Mouse (Mus musculus) left cerebral cortex, adult 2 months (tissue): ENCODE measurements around the gene Eef1akmt2. TPM values are rescaled to one million over a fixed set of nuclear protein-coding genes. Genes with fewer than 3 reads are reported as not detected.

Source experiments
- DNase-seq, 2 experiments: peaks; one replicate each; pipeline ENCODE4 v3.0.0; 2021 to 2022; ENCODE audit warnings: low spot score in 2 of 2, mixed read lengths in 1 of 2; ENCODE audit errors: extremely low spot score in 1 of 2
- H3K27ac ChIP-seq: fragments of 200-600 bp; 2 replicates; pipeline ENCODE4 v1.8.1; 2022
- H3K4me3 ChIP-seq: fragments of 200-600 bp; 2 replicates; pipeline ENCODE4 v1.8.1; 2022
- CTCF ChIP-seq: fragments of 200-600 bp; IDR thresholded peaks from 2 replicates; pipeline ENCODE4 v1.8.1; 2022; ENCODE audit warnings: antibody characterized with exemption, mild to moderate bottlenecking, moderate library complexity
- intact Hi-C: fragments of 180-260 bp; cut with DNase I; formaldehyde crosslinking; loops from one replicate; pipeline ENCODE4 v1.15.1; 2025
- total RNA-seq, 2 experiments: library from RNA; stranded (reverse); gene quantifications; 2 replicates each; pipeline ENCODE4 v1.2.3; 2021

The Eef1akmt2 gene
- total RNA-seq, 2 experiments from 2014 or later: 33.2 to 33.8 TPM

DNA sequence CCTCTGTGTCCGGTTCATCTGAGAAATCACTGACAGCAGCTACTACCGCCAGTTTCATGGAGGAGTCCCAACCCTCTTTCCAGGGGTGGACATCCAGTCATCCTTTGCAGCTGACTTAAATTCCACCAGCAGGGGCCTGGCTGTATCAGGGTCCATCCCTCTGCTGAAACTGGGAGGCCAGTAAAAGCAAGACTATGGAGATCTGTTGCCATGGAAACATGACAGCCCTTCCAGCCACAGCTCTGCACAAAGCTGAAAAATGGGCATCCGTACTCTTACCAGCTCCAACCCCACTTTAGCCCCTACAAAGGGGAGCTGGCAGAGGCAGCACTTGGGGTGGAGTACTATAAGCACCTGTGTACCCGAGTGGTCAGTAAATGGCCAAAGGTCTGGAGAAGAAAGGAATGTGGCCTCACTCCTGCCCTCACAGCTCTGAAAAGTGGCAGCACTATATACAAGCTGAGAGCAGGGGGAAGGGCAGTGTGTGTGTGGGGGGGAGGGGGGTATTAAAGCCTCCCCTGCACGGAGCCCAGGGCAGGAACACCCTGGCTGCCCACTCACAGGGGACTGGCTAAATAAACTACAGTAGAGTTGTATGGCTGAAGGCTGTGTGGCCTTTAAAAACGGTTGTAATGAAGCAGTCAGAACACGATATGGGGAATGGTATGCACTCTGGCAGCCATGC, 71.2 kb downstream of the Eef1akmt2 start:
- no peak for DNase-seq
- Histone ChIP-seq H3K27ac (peak overlapping the region; percentile 72), H3K4me3 (no peak overlapping the region)
- intact Hi-C loops: no loop called here
- no peak; the same call in 1 of the 2 replicates for TF ChIP-seq CTCF

DNA sequence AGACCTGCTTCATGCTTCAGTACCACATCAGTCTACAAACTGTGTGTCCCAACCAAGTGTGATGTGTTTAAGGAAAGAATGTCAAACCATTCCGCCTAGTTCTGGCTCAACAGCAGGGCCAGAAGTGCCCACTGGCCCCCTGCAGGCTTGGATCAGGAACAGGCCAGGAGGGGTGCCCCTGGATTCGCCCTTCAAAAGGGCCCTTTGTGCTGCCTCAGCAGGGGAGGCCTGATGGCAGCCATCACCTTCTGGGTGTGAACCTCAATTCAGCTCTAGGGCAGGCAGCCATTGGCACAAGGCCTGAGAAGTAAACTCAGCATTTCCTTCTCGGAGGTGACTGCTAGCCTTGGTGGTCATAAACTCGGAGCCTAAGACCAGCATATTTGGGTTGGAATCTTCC, 71.9 kb downstream of the Eef1akmt2 start:
- peak overlapping the region; percentile 72; the same call in 1 of the 2 replicates for H3K27ac ChIP-seq
- no peak overlapping the region for H3K4me3 ChIP-seq
- intact Hi-C loops: no loop called here
- TF ChIP-seq CTCF: peak; percentile 28
- DNase-seq: no peak

DNA sequence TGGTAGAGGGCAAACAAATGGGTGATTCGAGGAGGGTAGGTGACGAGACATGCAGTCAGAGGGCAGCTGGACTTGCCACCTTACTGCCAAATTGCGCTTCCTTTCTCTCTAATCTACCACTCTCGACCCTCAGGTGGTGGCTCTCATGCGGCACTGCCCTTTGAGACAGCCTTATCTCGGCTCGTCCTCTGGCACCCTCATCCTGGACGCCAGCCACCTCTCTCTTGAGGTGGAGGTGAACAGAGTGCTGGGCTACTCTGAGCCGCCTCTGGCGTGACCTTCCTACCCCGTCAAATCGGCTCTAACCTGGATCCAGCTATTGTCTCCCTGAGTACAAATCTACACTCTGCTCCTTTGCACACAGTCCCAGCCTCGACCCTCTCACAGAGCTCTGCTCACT, 73.8 kb downstream of the Eef1akmt2 start:
- Histone ChIP-seq H3K4me3 (no peak overlapping the region), H3K27ac (no peak overlapping the region)
- TF ChIP-seq CTCF: no peak
- DNase-seq: no peak
- intact Hi-C loops: no loop called here

DNA sequence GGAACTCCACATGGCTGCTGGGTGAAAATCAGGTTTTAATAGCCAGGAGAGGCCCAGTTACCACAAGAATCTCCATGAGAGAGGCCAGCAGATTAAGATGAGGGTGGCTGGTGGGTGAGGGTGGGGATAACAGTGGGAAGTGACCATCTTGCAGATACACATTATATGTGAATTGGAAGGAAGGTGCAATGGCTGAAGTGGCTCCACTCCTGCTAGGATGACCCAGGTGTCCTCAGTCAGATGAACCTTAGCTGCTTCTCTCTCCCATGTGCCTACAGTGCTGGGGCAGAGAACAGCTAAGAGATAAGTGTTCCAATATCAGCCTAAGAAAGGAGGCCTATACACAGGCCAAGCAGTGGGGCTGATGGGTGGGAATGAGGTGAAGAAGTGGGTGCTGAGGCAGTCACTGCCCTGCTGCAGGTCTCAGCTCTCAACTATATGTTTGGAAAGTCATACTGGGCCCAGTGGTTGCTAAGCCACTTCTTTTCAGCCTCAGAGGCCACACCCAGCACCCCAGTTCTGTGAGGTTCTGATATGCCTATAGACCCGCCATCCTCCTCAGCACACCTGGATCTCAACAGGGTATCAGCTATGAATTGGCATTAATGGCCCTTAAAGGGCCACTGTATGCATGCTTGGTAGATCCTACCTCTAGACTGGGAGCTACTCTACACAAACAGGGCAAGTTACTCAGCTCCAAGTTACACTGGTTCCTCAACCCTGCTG, 74.6 kb downstream of the Eef1akmt2 start:
- Histone ChIP-seq H3K4me3 (no peak overlapping the region), H3K27ac (no peak overlapping the region)
- DNase-seq: no peak
- intact Hi-C loops: no loop called here
- TF ChIP-seq CTCF: no peak

Other genes starting within 250 kb of the Eef1akmt2 start
- 10 to 100 TPM; 15.5 to 16.3 TPM for gene Lhpp, start 242.0 kb downstream of the Eef1akmt2 start, total RNA-seq
- 10 to 100 TPM; 57.1 to 75.2 TPM for gene Fam53b, start 38.8 kb downstream of the Eef1akmt2 start, total RNA-seq
- 10 to 100 TPM; 26.6 to 27.6 TPM for gene Abraxas2, start 6.6 kb upstream of the Eef1akmt2 start, total RNA-seq
- 10 to 100 TPM; 43.3 to 47.2 TPM for gene Zranb1, start 78.5 kb upstream of the Eef1akmt2 start, total RNA-seq